ENCODE assay signal across 27 mouse cellular contexts in the genomic region with DNA sequence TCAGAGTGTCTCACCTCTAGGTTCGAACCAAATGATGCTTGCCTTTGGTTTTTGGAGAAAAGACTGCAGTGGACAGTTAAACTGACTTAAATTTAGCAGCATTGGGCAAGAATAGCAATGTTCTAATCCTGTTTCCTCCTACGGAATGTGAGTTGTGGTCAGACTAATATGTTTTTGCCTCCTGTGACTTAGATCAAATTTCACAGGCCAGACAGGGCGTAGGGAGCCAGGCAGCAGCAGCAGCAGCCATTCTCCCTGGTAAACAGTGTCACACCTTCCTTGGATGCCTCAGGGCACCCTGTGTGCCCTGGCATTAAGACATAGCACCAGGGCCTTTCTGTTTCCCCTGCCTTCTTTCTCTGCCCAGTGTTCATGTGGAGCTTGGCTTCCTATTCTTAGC.
A peak's percentile ranks its signal among the peaks of the same experiment; 100 is the strongest.
DNase-seq lines count a peak whose midpoint lies in the region; ATAC-seq and TF ChIP-seq lines count a peak whose summit lies in the region.
"Had no signal": no experiment of that assay in that cellular context is flagged by ENCODE, and none has a peak within 500 bp of the region (broad histone marks: within the 10 kb centered on the region; RNA-seq: fewer than 3 reads in every experiment).

No protein-coding gene starts in this region.

- 25% methylated on average over 3 of the region's 3 CpGs for WGBS in kidney, postnatal 0 days

- no peaks in the 10 kb centered on the region for H3K4me1 ChIP-seq in kidney, postnatal 0 days (replicated peaks; ENCODE audit: insufficient read depth, low read length)
- H3K4me1 ChIP-seq: forebrain, embryonic 13.5 days; heart, embryonic 10.5 days; heart, embryonic 15.5 days; hindbrain, embryonic 13.5 days; midbrain, embryonic 12.5 days had no signal

- no peaks in the 10 kb centered on the region for H3K36me3 ChIP-seq in kidney, postnatal 0 days (ENCODE audit: insufficient read depth, low read length)
- H3K36me3 ChIP-seq: G1E; heart, embryonic 10.5 days; heart, embryonic 15.5 days; hindbrain, embryonic 13.5 days; limb, embryonic 13.5 days; midbrain, embryonic 12.5 days had no signal

- H3K27me3 ChIP-seq in kidney, postnatal 0 days (ENCODE audit: insufficient read depth, low read length): no peaks in the 10 kb centered on the region
- H3K27me3 ChIP-seq: forebrain, embryonic 13.5 days; heart, embryonic 15.5 days; limb, embryonic 13.5 days; midbrain, embryonic 12.5 days had no signal

- H3K4me3 ChIP-seq in kidney, postnatal 0 days (replicated peaks; ENCODE audit: low read depth, low read length): no peak overlapping the region
- H3K4me3 ChIP-seq: forebrain, embryonic 13.5 days; heart, embryonic 10.5 days; heart, embryonic 15.5 days; hindbrain, embryonic 13.5 days; limb, embryonic 13.5 days; megakaryocyte, embryonic 14.5 days; midbrain, embryonic 12.5 days had no signal

- peak; percentile 19 for DNase-seq in kidney, postnatal 0 days (ENCODE audit: low spot score)
- no peak for DNase-seq in kidney, postnatal 25 days
- peak; percentile 68 for DNase-seq in NIH3T3 (ENCODE audit: low read depth)
- DNase-seq in forelimb bud, embryonic 11.5 days (ENCODE audit: low read depth, low spot score): peak; percentile 18
- DNase-seq in skeletal muscle tissue, adult 2 months (ENCODE audit: low read depth, low spot score): peak; percentile 30
- DNase-seq in urinary bladder, postnatal 4 days (ENCODE audit: low spot score in 2 of 2): no peak
- no peak for DNase-seq in cerebellum, adult 18-20 months
- DNase-seq: cerebellum, adult 8-10 months; cerebellum, postnatal 36 days; heart, postnatal 36 days; kidney, adult 8-10 months; kidney, postnatal 10 days; layer of hippocampus, adult 9-11 months; lung, postnatal 4 days; right cerebral cortex, postnatal 14 days; spleen, adult 18-20 months; thymus, postnatal 25 days had no signal

- H3K9me3 ChIP-seq in kidney, postnatal 0 days (replicated peaks; ENCODE audit: low read length): no peaks in the 10 kb centered on the region
- H3K9me3 ChIP-seq: forebrain, embryonic 13.5 days; heart, embryonic 10.5 days; heart, embryonic 15.5 days; hindbrain, embryonic 13.5 days; limb, embryonic 13.5 days; megakaryocyte, embryonic 14.5 days; midbrain, embryonic 12.5 days had no signal

- H3K9ac ChIP-seq in kidney, postnatal 0 days (ENCODE audit: low read depth, low read length): no peak overlapping the region
- H3K9ac ChIP-seq: forebrain, embryonic 13.5 days; heart, embryonic 15.5 days; hindbrain, embryonic 13.5 days; limb, embryonic 13.5 days; midbrain, embryonic 12.5 days had no signal

- H3K27ac ChIP-seq in kidney, postnatal 0 days: no peak overlapping the region
- H3K27ac ChIP-seq: forebrain, embryonic 13.5 days; heart, embryonic 10.5 days; heart, embryonic 15.5 days; hindbrain, embryonic 13.5 days; limb, embryonic 13.5 days; midbrain, embryonic 12.5 days had no signal

- TF ChIP-seq CTCF in kidney, postnatal 0 days (IDR thresholded peaks at IDR 0.05; ENCODE audit: low read depth): no peak

- ATAC-seq in kidney, postnatal 0 days (replicated peaks; ENCODE audit: low FRiP score, low read depth): no peak
- ATAC-seq: forebrain, embryonic 13.5 days; intestine, embryonic 16.5 days had no signal

- H3K4me2 ChIP-seq in kidney, postnatal 0 days (ENCODE audit: low read length): no peak overlapping the region
- H3K4me2 ChIP-seq: forebrain, embryonic 13.5 days; heart, embryonic 15.5 days; hindbrain, embryonic 13.5 days; limb, embryonic 13.5 days; liver, embryonic 11.5 days; midbrain, embryonic 12.5 days had no signal

Comparison
In these comparisons a context has a peak if more than half of its experiments do, and no peak if none do; other contexts are left out.
1. DNase-seq: peak in kidney, postnatal 0 days (single experiment), NIH3T3 (single experiment), forelimb bud, embryonic 11.5 days (single experiment) and skeletal muscle tissue, adult 2 months (single experiment); none in kidney, postnatal 25 days (0 of 2), urinary bladder, postnatal 4 days (0 of 2) and cerebellum, adult 18-20 months (0 of 2).